Mouse (Mus musculus): ENCODE data around the gene Clic5. TPM values are rescaled to one million over a fixed set of nuclear protein-coding genes. Genes with fewer than 3 reads are reported as not detected.
A peak's percentile ranks its signal among the peaks of the same experiment; 100 is the strongest.

Gene Clic5
- polyA plus RNA-seq, 1 experiment = 0.28 TPM

- H3K4me3 ChIP-seq (ENCODE audit: control insufficient read depth, low read depth, low read length) = no peak overlapping the region
- H3K36me3 ChIP-seq (ENCODE audit: control insufficient read depth, insufficient read depth, low read length) = no peaks in the 10 kb centered on the region
- H3K27ac ChIP-seq (ENCODE audit: control insufficient read depth, insufficient read depth, low read depth, low read length) = no peak overlapping the region
- TF ChIP-seq CTCF (IDR thresholded peaks at IDR 0.05; ENCODE audit: control insufficient read depth, insufficient read depth, insufficient replicate concordance, low read depth, low read length) = no peak
- TF ChIP-seq POLR2A (IDR thresholded peaks at IDR 0.05; ENCODE audit: control insufficient read depth, low read depth, low read length) = no peak
- no peaks in the 10 kb centered on the region for H3K4me1 ChIP-seq (ENCODE audit: control insufficient read depth, insufficient read depth, low read length)
- no peaks in the 10 kb centered on the region for H3K27me3 ChIP-seq (ENCODE audit: control insufficient read depth, insufficient read depth, low read length)
Observed at GRCm38 (mm10) chr17:44215196-44215799, 26.9 kb downstream of the Clic5 start.

DNA sequence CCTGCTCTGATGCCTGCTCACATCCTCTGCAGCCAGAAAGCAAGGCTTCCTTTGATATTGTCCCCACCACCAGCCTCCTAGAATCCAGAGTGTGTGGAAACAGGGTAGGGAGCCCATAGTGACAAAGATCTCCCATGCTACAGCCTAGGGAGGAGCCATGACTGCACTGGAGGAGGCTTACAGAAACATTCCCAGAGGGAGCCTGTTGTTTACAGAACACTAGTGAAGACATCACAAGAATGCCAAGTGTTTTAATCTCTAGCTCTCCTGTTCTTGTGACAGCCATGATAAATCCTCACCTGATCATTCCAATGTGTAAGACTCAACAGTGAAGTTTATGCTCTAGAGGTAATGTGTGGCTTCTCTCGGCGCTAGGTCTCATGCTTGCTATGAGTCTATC lies 28.8 kb downstream of the Clic5 start:
- Histone ChIP-seq H3K27me3 (ENCODE audit: control insufficient read depth, insufficient read depth, low read length) (no peaks in the 10 kb centered on the region), H3K4me1 (ENCODE audit: control insufficient read depth, insufficient read depth, low read length) (no peaks in the 10 kb centered on the region), H3K4me3 (ENCODE audit: control insufficient read depth, low read depth, low read length) (no peak overlapping the region), H3K27ac (ENCODE audit: control insufficient read depth, insufficient read depth, low read depth, low read length) (no peak overlapping the region), H3K36me3 (ENCODE audit: control insufficient read depth, insufficient read depth, low read length) (no peaks in the 10 kb centered on the region)
- TF ChIP-seq CTCF (IDR thresholded peaks at IDR 0.05; ENCODE audit: control insufficient read depth, insufficient read depth, insufficient replicate concordance, low read depth, low read length) = no peak
- no peak for TF ChIP-seq POLR2A (IDR thresholded peaks at IDR 0.05; ENCODE audit: control insufficient read depth, low read depth, low read length)

GRCm38 (mm10) chr17:44219943-44220342 lies 31.6 kb downstream of the Clic5 start:
- Histone ChIP-seq H3K36me3 (ENCODE audit: control insufficient read depth, insufficient read depth, low read length) (no peaks in the 10 kb centered on the region), H3K27me3 (ENCODE audit: control insufficient read depth, insufficient read depth, low read length) (no peaks in the 10 kb centered on the region), H3K4me3 (ENCODE audit: control insufficient read depth, low read depth, low read length) (no peak overlapping the region), H3K4me1 (ENCODE audit: control insufficient read depth, insufficient read depth, low read length) (no peaks in the 10 kb centered on the region), H3K27ac (ENCODE audit: control insufficient read depth, insufficient read depth, low read depth, low read length) (no peak overlapping the region)
- no peak for TF ChIP-seq CTCF (IDR thresholded peaks at IDR 0.05; ENCODE audit: control insufficient read depth, insufficient read depth, insufficient replicate concordance, low read depth, low read length)
- TF ChIP-seq POLR2A (IDR thresholded peaks at IDR 0.05; ENCODE audit: control insufficient read depth, low read depth, low read length) = no peak

DNA sequence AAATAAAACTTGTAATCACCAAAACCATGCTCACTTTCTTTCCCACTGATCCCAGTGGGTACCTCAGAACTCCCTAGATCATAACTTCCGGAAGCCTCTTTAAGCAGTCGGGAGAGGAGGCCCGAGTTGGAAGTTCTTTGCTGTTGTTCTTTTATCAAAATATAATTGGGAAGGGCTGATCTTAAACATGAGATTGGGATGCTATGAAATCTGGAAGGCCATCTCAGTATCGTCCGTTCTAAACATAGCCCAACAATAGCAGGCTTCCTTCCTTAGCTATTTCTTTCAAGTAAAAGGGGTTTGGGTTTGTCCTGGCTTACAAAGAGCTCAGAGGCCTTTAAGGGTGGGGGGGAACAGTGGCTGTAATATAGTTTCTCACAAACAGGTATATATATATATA lies 40.0 kb downstream of the Clic5 start:
- H3K27me3 ChIP-seq (ENCODE audit: control insufficient read depth, insufficient read depth, low read length) = no peaks in the 10 kb centered on the region
- H3K4me3 ChIP-seq (ENCODE audit: control insufficient read depth, low read depth, low read length) = no peak overlapping the region
- TF ChIP-seq POLR2A (IDR thresholded peaks at IDR 0.05; ENCODE audit: control insufficient read depth, low read depth, low read length) = no peak
- TF ChIP-seq CTCF (IDR thresholded peaks at IDR 0.05; ENCODE audit: control insufficient read depth, insufficient read depth, insufficient replicate concordance, low read depth, low read length) = no peak
- no peaks in the 10 kb centered on the region for H3K36me3 ChIP-seq (ENCODE audit: control insufficient read depth, insufficient read depth, low read length)
- no peak overlapping the region for H3K27ac ChIP-seq (ENCODE audit: control insufficient read depth, insufficient read depth, low read depth, low read length)
- no peaks in the 10 kb centered on the region for H3K4me1 ChIP-seq (ENCODE audit: control insufficient read depth, insufficient read depth, low read length)

DNA sequence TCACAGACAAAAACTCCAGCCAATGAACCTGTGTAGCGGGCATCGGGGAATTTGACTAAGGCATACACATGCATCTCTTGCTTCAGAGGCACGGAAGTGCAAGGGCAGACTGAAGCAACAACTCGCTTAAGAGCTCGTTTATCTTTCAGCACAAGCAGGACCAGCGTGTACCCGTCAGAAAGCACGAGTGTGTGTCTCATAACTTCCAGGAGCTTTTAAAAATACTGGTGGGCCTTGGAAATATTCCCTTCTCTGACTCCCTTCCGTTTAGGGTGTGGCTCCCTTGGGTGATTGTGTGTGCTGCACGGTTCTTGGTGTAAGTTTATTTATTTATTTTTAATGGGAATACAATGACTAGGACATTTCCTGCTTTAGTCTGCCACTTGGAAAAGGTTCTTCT lies 41.7 kb downstream of the Clic5 start:
- H3K4me1 ChIP-seq (ENCODE audit: control insufficient read depth, insufficient read depth, low read length) = no peaks in the 10 kb centered on the region
- H3K27me3 ChIP-seq (ENCODE audit: control insufficient read depth, insufficient read depth, low read length) = no peaks in the 10 kb centered on the region
- no peak overlapping the region for H3K4me3 ChIP-seq (ENCODE audit: control insufficient read depth, low read depth, low read length)
- H3K27ac ChIP-seq (ENCODE audit: control insufficient read depth, insufficient read depth, low read depth, low read length) = no peak overlapping the region
- H3K36me3 ChIP-seq (ENCODE audit: control insufficient read depth, insufficient read depth, low read length) = no peaks in the 10 kb centered on the region
- TF ChIP-seq CTCF (IDR thresholded peaks at IDR 0.05; ENCODE audit: control insufficient read depth, insufficient read depth, insufficient replicate concordance, low read depth, low read length) (no peak), POLR2A (IDR thresholded peaks at IDR 0.05; ENCODE audit: control insufficient read depth, low read depth, low read length) (no peak)

DNA sequence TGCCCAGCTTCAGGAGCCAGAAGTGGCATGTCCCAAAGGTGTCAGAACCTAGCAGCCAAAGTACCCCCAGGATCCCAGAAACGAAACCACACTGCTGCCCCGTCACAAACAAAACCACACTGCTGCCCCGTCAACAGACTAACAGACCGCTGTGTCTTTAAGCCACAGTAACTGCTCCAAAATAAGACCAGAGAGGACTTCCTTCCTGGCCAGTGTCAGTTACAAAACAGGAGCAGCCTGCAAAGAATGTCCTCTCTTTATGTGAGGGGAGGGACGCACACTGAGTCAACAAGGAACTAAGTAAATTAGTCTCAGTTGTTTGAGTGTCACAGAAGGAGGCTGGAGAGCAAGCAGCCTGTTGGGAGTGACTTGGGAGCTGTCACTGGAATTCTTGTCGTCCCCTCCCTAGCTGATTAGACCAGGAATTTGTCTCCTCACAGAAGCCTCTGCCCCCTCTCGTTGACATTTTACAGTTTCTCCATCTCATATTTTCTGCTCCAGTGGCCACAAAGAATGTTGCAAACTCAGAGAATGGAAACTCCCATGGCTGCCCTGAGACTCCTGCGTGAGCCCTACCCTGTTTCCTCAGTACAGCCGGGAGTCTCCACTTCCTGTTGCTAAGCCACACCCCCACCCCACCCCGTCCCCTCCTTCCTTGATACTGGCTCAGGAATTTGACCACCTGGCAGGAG lies 50.8 kb downstream of the Clic5 start:
- no peak for TF ChIP-seq POLR2A (IDR thresholded peaks at IDR 0.05; ENCODE audit: control insufficient read depth, low read depth, low read length)
- TF ChIP-seq CTCF (IDR thresholded peaks at IDR 0.05; ENCODE audit: control insufficient read depth, insufficient read depth, insufficient replicate concordance, low read depth, low read length) = no peak
- Histone ChIP-seq H3K27me3 (ENCODE audit: control insufficient read depth, insufficient read depth, low read length) (no peaks in the 10 kb centered on the region), H3K36me3 (ENCODE audit: control insufficient read depth, insufficient read depth, low read length) (no peaks in the 10 kb centered on the region), H3K4me1 (ENCODE audit: control insufficient read depth, insufficient read depth, low read length) (0 out of 2 replicates have a peak, but pooled peaks cover 2% of the 10 kb centered on the region), H3K27ac (ENCODE audit: control insufficient read depth, insufficient read depth, low read depth, low read length) (peak overlapping the region; percentile 42), H3K4me3 (ENCODE audit: control insufficient read depth, low read depth, low read length) (no peak overlapping the region)

GRCm38 (mm10) chr17:44240742-44241141 lies 52.4 kb downstream of the Clic5 start:
- TF ChIP-seq CTCF (IDR thresholded peaks at IDR 0.05; ENCODE audit: control insufficient read depth, insufficient read depth, insufficient replicate concordance, low read depth, low read length) (peak; percentile 58; the same call in 1 of the 2 replicates), POLR2A (IDR thresholded peaks at IDR 0.05; ENCODE audit: control insufficient read depth, low read depth, low read length) (no peak)
- H3K36me3 ChIP-seq (ENCODE audit: control insufficient read depth, insufficient read depth, low read length) = no peaks in the 10 kb centered on the region
- 0 out of 2 replicates have a peak, but pooled peaks cover 2% of the 10 kb centered on the region for H3K4me1 ChIP-seq (ENCODE audit: control insufficient read depth, insufficient read depth, low read length)
- no peak overlapping the region for H3K4me3 ChIP-seq (ENCODE audit: control insufficient read depth, low read depth, low read length)
- H3K27ac ChIP-seq (ENCODE audit: control insufficient read depth, insufficient read depth, low read depth, low read length) = no peak overlapping the region
- H3K27me3 ChIP-seq (ENCODE audit: control insufficient read depth, insufficient read depth, low read length) = no peaks in the 10 kb centered on the region

Measured in testis, adult 2 months (tissue).